Mouse (Mus musculus) hindbrain, embryonic 12.5 days (tissue): ENCODE measurements at regions not wholly inside any gene's neighbourhood (a gene's known extent, or its start where the extent isn't known, plus 50 kb on each side); places are given as distances from the start of the nearest gene placed in this dataset.
A peak's percentile ranks its signal among the peaks of the same experiment; 100 is the strongest.

Experiments
- ATAC-seq: fragments of 200-750 bp; cut with Nextera tagmentation; 2 replicates; pipeline ENCODE4 v1.8.0; 2017; ENCODE audit warnings: moderate TSS enrichment; ENCODE audit not compliant: low FRiP score
- H3K27ac ChIP-seq: fragments of 300-500 bp; sonication (generic); 2 replicates; pipeline ENCODE4 v1.5.1; 2016; ENCODE audit warnings: mild to moderate bottlenecking
- H3K27me3 ChIP-seq: fragments of 300-500 bp; sonication (generic); 2 replicates; pipeline ENCODE4 v1.6.1; 2016; ENCODE audit warnings: mild to moderate bottlenecking
- H3K36me3 ChIP-seq: fragments of 300-500 bp; sonication (generic); 2 replicates; pipeline ENCODE4 v1.6.1; 2016; ENCODE audit warnings: mild to moderate bottlenecking
- H3K4me1 ChIP-seq: fragments of 300-500 bp; sonication (generic); 2 replicates; pipeline ENCODE4 v1.6.1; 2016
- H3K4me2 ChIP-seq: fragments of 300-500 bp; sonication (generic); replicated peaks from 2 replicates; pipeline ENCODE4 v1.6.1; 2016; ENCODE audit warnings: mild to moderate bottlenecking
- H3K4me3 ChIP-seq: fragments of 300-500 bp; sonication (generic); 2 replicates; pipeline ENCODE4 v1.5.1; 2016; ENCODE audit warnings: mild to moderate bottlenecking
- H3K9ac ChIP-seq: fragments of 300-500 bp; sonication (generic); 2 replicates; pipeline ENCODE4 v1.6.1; 2016; ENCODE audit warnings: mild to moderate bottlenecking, moderate library complexity
- H3K9me3 ChIP-seq: fragments of 300-500 bp; sonication (generic); replicated peaks from 2 replicates; pipeline ENCODE4 v1.6.1; 2016; ENCODE audit warnings: mild to moderate bottlenecking
- WGBS: fragments of 180-500 bp; shearing (Covaris S2); methylation state at CpG from one replicate; pipeline ENCODE4 v1.1.7; 2016; 5-methylcytosine and 5-hydroxymethylcytosine counted together

DNA sequence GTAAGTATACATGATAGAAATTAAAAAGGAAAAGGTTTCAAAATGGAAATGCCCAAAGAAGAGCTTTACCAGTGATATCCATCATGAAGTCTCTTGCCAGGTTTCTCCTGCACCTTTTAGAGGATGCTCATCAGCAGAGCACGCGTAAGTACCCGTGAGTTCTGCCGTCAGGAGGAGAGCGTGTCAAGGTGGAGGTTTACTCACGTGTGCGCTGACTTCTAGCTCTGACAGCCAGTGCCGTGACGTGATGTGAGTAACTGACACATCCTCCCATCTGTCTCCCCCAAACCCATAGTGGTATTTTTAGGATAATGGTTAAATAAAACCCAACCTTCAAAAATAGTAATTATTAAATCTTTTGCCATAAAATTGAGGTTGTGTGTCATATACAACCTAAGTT, 55.3 kb downstream of the Adra2a start:
- WGBS, result 93% methylated on average over 9 of the region's 9 CpGs
- no peaks in the 10 kb centered on the region for H3K27me3 ChIP-seq
- no peak overlapping the region for H3K9ac ChIP-seq
- H3K9me3 ChIP-seq, result no peaks in the 10 kb centered on the region
- no peak overlapping the region for H3K4me3 ChIP-seq
- ATAC-seq, result no peak
- H3K4me2 ChIP-seq, result no peak overlapping the region
- H3K4me1 ChIP-seq, result 0 out of 2 replicates have a peak, but pooled peaks cover 9% of the 10 kb centered on the region
- H3K36me3 ChIP-seq, result no peaks in the 10 kb centered on the region
- no peak overlapping the region for H3K27ac ChIP-seq

DNA sequence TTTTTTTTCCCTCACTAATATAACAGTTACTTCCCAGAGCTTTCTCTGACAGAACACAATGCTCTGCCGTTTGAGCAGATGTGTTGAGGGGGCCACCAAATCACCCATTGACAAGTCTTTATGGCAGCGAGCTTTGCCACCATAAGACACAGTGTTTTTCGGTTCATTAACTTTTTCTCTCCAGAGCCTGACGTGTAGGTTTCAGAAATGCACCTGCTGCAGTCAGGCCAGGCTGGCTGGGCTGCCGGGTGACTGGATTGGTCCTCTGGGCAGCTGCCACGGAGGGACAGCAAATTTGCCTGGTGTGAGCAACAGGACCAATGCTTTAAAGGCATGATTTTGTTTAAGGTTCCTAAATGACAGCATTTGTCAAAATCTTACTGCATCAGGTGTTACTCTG, 55.8 kb downstream of the Adra2a start:
- H3K4me2 ChIP-seq, result no peak overlapping the region
- no peaks in the 10 kb centered on the region for H3K27me3 ChIP-seq
- no peak overlapping the region for H3K4me3 ChIP-seq
- 47% methylated on average over 6 of the region's 6 CpGs for WGBS
- H3K9me3 ChIP-seq, result no peaks in the 10 kb centered on the region
- 0 out of 2 replicates have a peak, but pooled peaks cover 6% of the 10 kb centered on the region for H3K4me1 ChIP-seq
- H3K27ac ChIP-seq, result no peak overlapping the region
- ATAC-seq, result no peak
- H3K9ac ChIP-seq, result no peak overlapping the region
- H3K36me3 ChIP-seq, result no peaks in the 10 kb centered on the region

DNA sequence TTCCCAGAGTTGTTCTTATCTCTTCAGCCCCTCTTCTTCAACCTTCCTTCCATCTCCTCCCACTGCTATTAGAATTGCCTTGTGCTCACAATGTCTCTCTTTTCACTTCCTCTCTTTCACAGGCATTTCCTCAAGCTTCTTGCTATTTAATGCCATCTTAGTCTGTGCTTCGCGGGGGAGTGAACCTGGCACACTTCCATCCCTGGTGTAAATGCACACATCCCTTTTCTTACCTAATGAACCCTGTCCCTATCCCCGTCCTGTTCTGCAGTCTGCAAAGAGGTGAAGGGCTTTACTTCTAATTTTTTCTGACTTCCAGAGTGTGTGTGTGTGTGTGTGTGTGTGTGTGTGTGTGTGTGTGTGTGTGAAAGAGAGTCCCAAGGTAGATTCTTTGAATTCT, 62.6 kb downstream of the Adra2a start:
- no peak for ATAC-seq
- no peak overlapping the region for H3K4me2 ChIP-seq
- 0 out of 2 replicates have a peak, but pooled peaks cover 6% of the 10 kb centered on the region for H3K9me3 ChIP-seq
- 74% methylated on average over 3 of the region's 3 CpGs for WGBS
- H3K4me1 ChIP-seq, result peaks cover 6% of the 10 kb centered on the region; the same call in 1 of the 2 replicates
- H3K27ac ChIP-seq, result no peak overlapping the region
- no peak overlapping the region for H3K9ac ChIP-seq
- no peaks in the 10 kb centered on the region for H3K27me3 ChIP-seq
- H3K36me3 ChIP-seq, result no peaks in the 10 kb centered on the region
- no peak overlapping the region for H3K4me3 ChIP-seq

DNA sequence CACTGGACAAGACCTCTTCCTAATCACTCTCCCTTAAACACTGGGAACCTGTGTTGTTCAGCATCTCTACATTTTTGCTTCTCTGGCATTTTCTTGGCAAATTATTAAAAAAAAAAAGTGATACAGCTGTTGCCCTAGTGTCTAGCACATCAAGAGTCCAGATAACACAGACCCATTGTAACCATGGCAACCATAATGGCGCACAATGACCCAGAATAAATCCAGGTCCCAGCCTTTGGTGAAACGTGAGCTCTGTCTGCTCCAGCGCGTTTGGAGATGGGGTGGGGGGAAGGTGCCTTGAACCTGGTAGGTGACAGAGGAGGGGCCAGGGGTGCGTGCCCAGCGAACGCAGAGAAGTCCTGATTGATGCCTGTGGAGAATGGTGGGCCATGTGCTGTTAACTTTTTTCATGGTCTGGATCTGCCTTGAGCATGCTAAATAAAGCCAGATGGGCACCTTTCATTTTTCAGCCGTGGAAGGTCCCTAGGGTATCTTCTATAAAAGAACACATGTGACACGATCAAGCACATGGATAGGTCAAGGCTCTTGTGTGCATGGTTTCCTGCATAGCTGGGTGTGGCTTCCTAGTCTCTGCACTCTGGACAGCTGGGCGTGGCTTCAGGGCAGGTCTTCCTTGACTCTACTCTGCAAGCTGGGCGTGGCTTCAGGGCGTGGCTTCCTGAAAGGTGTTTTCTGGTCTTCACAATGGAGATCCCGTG, 63.3 kb downstream of the Adra2a start:
- peak; percentile 68 for ATAC-seq
- WGBS, result 34% methylated on average over 13 of the region's 13 CpGs
- no peak overlapping the region for H3K4me2 ChIP-seq

DNA sequence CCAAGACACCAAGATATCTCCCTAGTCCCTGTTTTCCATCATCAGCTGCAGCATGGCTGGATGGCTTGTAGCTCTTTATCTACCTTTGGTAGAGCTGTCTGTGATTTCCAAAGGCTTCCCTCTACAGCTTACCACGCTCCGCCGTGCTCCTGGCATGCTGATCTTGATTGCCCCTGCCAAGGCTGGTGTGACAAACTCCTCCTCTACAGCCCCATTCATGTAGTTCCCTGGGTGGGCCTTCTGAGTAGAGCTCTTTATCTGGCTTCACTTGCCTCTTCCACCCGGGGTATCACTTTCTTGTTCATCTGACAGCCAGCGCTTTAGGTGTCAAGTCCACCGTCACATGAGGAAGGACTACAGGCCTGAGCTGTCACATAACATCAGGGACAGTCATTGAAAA, 66.1 kb downstream of the Adra2a start:
- Histone ChIP-seq H3K4me2 (no peak overlapping the region), H3K4me3 (no peak overlapping the region), H3K36me3 (no peaks in the 10 kb centered on the region), H3K27me3 (peaks cover 3% of the 10 kb centered on the region; the same call in 1 of the 2 replicates), H3K27ac (no peak overlapping the region), H3K4me1 (peaks cover 7% of the 10 kb centered on the region), H3K9me3 (0 out of 2 replicates have a peak, but pooled peaks cover 6% of the 10 kb centered on the region), H3K9ac (no peak overlapping the region)
- WGBS, result 86% methylated on average over 6 of the region's 6 CpGs
- no peak for ATAC-seq

More for the DNA sequence above, 63.3 kb downstream of the Adra2a start:
- Histone ChIP-seq H3K4me1 (peaks cover 6% of the 10 kb centered on the region; the same call in 1 of the 2 replicates), H3K9ac (no peak overlapping the region), H3K27ac (no peak overlapping the region), H3K9me3 (0 out of 2 replicates have a peak, but pooled peaks cover 6% of the 10 kb centered on the region), H3K27me3 (no peaks in the 10 kb centered on the region), H3K4me3 (no peak overlapping the region), H3K36me3 (no peaks in the 10 kb centered on the region)

DNA sequence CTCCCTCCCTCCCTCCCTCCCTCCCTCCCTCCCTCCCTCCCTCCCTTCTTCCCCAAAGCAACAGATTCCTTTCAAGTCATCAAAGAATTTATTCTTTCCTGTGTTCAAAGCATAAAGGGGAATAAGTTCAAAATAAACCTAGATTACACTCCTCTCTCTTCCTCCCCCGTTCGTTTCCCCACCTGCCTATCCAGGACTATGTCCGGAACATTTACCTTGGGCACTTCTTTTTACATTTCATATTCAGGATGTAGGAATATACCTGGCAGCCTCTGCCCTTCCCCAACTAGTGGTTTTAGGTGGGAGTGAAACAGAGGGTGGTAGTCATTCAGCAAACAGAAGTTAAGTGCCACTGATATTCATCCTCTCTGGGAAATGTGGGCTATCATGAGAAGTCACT, 68.7 kb downstream of the Adra2a start:
- 92% methylated on average over 3 of the region's 3 CpGs for WGBS
- no peak for ATAC-seq
- H3K9ac ChIP-seq, result no peak overlapping the region
- H3K9me3 ChIP-seq, result 0 out of 2 replicates have a peak, but pooled peaks cover 6% of the 10 kb centered on the region
- H3K27ac ChIP-seq, result no peak overlapping the region
- peaks cover 5% of the 10 kb centered on the region for H3K4me1 ChIP-seq
- no peak overlapping the region for H3K4me2 ChIP-seq
- no peak overlapping the region for H3K4me3 ChIP-seq
- H3K36me3 ChIP-seq, result no peaks in the 10 kb centered on the region
- H3K27me3 ChIP-seq, result peaks cover 3% of the 10 kb centered on the region; the same call in 1 of the 2 replicates

DNA sequence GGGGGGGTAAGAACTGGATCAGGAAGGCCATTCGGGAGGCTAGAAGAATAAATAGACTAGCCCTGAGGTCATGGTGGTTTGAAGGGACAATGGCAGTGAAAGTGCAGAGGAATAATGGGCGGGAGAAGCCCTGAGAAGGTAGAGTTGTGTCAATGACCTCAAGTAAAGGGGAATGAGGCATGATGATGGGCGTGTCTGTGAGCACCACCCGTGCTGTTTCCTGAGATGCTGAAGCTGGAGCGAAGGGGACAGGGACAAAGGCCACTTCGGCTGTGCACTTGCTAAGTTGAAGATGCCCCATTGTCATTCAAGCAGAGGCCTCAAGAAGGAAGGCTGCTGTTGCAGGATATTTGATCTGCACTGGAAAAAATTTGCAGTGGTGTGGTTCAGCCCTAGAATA, 69.5 kb downstream of the Adra2a start:
- 40% methylated on average over 6 of the region's 6 CpGs for WGBS
- no peaks in the 10 kb centered on the region for H3K36me3 ChIP-seq
- H3K9ac ChIP-seq, result no peak overlapping the region
- H3K9me3 ChIP-seq, result 0 out of 2 replicates have a peak, but pooled peaks cover 6% of the 10 kb centered on the region
- H3K4me3 ChIP-seq, result no peak overlapping the region
- no peak for ATAC-seq
- peaks cover 3% of the 10 kb centered on the region; the same call in 1 of the 2 replicates for H3K27me3 ChIP-seq
- H3K4me2 ChIP-seq, result no peak overlapping the region
- no peak overlapping the region for H3K27ac ChIP-seq
- H3K4me1 ChIP-seq, result peaks cover 5% of the 10 kb centered on the region

DNA sequence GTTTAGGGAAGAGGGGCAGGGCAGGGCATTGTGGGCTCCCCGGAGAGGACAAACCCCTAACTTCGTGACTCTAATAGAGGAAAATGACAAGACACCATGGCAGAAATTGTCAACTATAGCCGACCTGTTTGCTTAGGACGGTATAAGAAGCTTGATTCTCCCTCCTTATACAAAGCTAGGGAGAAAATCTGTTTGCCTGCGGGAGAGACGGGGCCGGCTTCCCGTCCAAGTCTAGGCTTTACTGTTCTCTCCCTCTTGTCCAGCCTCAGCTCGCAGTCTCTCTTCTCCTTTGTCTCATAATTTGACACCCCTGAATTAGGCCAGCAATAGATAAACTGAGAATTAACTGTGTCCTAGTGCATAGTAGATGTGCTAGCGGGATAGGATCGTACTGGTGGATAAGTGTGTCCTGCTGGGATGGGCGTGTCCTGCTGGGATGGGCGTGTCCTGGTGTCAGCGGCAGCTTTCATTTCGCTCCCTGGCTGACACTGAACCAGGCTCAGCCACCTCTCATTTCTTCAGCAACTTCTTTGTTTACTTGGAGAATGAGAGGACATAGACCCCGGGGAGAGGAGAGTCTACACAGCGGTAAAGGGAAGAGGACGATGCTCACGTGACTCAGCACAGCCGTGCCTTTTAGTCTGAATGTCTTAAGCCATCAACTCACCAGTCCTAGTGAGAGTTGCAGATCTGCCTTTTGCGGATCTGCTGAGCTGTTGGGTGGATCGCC, 70.8 kb downstream of the Adra2a start:
- H3K9ac ChIP-seq, result peak overlapping the region; percentile 25; the same call in 1 of the 2 replicates
- no peak overlapping the region for H3K27ac ChIP-seq
- H3K27me3 ChIP-seq, result peaks cover 3% of the 10 kb centered on the region; the same call in 1 of the 2 replicates
- WGBS, result 10% methylated on average over 22 of the region's 22 CpGs
- H3K4me2 ChIP-seq, result peak overlapping the region; percentile 62
- 0 out of 2 replicates have a peak, but pooled peaks cover under 1% of the 10 kb centered on the region for H3K9me3 ChIP-seq
- peak; percentile 85 for ATAC-seq
- peaks cover 5% of the 10 kb centered on the region for H3K4me1 ChIP-seq
- no peaks in the 10 kb centered on the region for H3K36me3 ChIP-seq
- H3K4me3 ChIP-seq, result peak overlapping the region; percentile 46

DNA sequence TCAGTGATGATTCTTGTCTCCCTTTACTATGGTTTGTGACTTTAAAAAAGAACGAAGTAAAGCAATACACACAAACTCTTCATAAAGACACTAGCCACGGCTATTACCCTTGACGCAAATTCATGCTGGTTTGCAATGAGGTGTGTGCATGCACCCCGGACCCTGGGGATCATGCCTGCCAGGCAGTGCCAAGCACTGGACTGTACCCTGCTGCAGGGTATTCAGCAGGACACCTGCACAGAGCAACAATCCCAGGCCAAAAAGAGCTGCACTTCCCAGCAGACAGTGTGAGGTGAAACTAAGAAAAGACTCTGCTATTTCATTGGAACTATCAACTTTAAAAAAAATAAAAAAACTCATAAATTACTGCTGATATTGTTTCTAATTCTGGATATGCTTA, 71.4 kb downstream of the Adra2a start:
- peak; percentile 49; the same call in 1 of the 2 replicates for ATAC-seq
- no peak overlapping the region for H3K27ac ChIP-seq
- no peaks in the 10 kb centered on the region for H3K36me3 ChIP-seq
- H3K4me1 ChIP-seq, result peaks cover 5% of the 10 kb centered on the region
- H3K27me3 ChIP-seq, result peaks cover 3% of the 10 kb centered on the region; the same call in 1 of the 2 replicates
- no peak overlapping the region for H3K9ac ChIP-seq
- H3K9me3 ChIP-seq, result no peaks in the 10 kb centered on the region
- H3K4me2 ChIP-seq, result peak overlapping the region; percentile 62
- peak overlapping the region; percentile 46 for H3K4me3 ChIP-seq
- WGBS, result 37% methylated on average over 4 of the region's 4 CpGs

DNA sequence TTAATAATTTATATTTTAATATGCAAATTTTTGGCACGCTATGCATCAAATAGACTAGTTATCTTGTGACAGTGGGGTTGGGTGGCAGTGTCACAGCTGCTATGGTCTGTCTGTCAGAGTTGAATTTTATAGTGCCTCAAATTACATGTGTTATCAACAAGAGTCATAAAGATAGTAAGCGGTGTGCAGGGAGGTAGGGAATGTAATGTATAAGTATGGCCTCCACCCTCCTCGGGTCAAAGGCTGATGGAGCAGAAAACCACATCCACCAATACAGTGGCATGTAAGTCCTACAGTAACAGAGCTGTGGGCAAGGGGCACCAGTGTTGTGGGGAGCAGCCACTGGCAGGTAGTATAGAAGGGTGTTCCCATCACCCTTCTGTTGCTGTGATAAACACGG, 72.9 kb downstream of the Adra2a start:
- no peaks in the 10 kb centered on the region for H3K36me3 ChIP-seq
- no peak overlapping the region for H3K4me2 ChIP-seq
- no peak overlapping the region for H3K9ac ChIP-seq
- no peak overlapping the region for H3K27ac ChIP-seq
- peaks cover 3% of the 10 kb centered on the region; the same call in 1 of the 2 replicates for H3K27me3 ChIP-seq
- peaks cover 5% of the 10 kb centered on the region for H3K4me1 ChIP-seq
- no peak overlapping the region for H3K4me3 ChIP-seq
- ATAC-seq, result no peak
- no peaks in the 10 kb centered on the region for H3K9me3 ChIP-seq
- 74% methylated on average over 4 of the region's 4 CpGs for WGBS

DNA sequence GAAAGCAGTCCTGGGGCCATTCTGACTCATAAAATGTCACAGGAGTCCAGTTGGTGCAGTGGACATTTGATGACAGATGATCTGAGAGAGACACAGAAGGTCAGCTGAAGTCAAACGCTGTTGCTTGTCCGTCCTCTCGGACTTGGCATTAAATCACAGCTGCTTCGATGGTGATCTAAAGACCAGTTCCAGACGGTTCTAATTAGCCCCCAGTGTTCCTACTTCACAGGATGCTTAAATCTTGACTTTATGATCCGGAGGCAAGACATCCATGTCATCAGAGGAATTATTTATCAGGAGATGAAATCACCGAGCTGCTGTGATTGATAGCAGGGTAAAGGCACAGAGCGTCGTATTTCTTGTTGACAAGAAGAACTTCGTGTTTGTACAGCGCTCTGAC, 73.7 kb downstream of the Adra2a start:
- Histone ChIP-seq H3K36me3 (no peaks in the 10 kb centered on the region), H3K9me3 (no peaks in the 10 kb centered on the region), H3K27me3 (peaks cover 3% of the 10 kb centered on the region; the same call in 1 of the 2 replicates), H3K27ac (no peak overlapping the region), H3K4me2 (no peak overlapping the region), H3K4me3 (no peak overlapping the region), H3K4me1 (peaks cover 5% of the 10 kb centered on the region), H3K9ac (no peak overlapping the region)
- ATAC-seq, result no peak
- WGBS, result 73% methylated on average over 11 of the region's 11 CpGs

DNA sequence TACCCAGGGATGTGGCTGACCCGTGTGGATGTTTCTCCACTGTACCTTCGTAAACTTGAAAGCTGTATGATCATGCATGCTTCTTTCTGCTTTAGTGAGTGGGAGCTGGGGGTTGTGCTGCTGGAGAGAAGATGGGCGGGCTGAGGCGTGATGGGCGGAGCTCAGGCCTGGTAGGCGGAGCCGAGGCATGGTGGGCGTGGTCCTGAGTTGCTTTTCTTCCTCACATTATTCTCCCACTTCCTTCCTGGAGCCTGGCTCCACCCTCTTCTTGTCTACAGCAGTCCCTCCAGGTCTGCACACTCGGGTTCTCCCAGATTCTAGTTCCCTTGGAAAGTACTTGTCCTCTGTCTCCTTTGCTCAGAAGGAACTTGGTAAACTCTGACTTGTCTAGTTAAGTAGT, 79.6 kb downstream of the Adra2a start:
- H3K4me3 ChIP-seq, result no peak overlapping the region
- ATAC-seq, result no peak
- no peak overlapping the region for H3K27ac ChIP-seq
- H3K4me1 ChIP-seq, result no peaks in the 10 kb centered on the region
- no peaks in the 10 kb centered on the region for H3K9me3 ChIP-seq
- H3K4me2 ChIP-seq, result no peak overlapping the region
- 76% methylated on average over 9 of the region's 9 CpGs for WGBS
- H3K27me3 ChIP-seq, result no peaks in the 10 kb centered on the region
- H3K9ac ChIP-seq, result no peak overlapping the region
- no peaks in the 10 kb centered on the region for H3K36me3 ChIP-seq
